Mouse (Mus musculus) megakaryocyte, embryonic 14.5 days (primary cell): ENCODE data around the gene Slc17a4. TPM values are rescaled to one million over a fixed set of nuclear protein-coding genes. Genes with fewer than 3 reads are reported as not detected.

Experiments used
- H3K27me3 ChIP-seq: replicated peaks from 2 replicates; pipeline ENCODE3; 2012; ENCODE audit warnings: inconsistent platforms
- H3K36me3 ChIP-seq: replicated peaks from 2 replicates; pipeline ENCODE3; 2012; ENCODE audit warnings: low read length, inconsistent platforms, mixed read lengths
- H3K4me1 ChIP-seq: 2 replicates; pipeline ENCODE4 v1.6.1; 2012; ENCODE audit warnings: inconsistent platforms
- H3K4me3 ChIP-seq: replicated peaks from 2 replicates; pipeline ENCODE3; 2012; ENCODE audit warnings: moderate library complexity, mild to moderate bottlenecking, inconsistent platforms
- H3K9me3 ChIP-seq: 2 replicates; pipeline ENCODE4 v1.6.1; 2012; ENCODE audit warnings: inconsistent platforms
- FLI1 ChIP-seq: IDR thresholded peaks from 2 replicates; pipeline ENCODE4 v1.6.1; 2012; ENCODE audit warnings: low read length, inconsistent platforms, mixed read lengths
- GATA1 ChIP-seq: IDR thresholded peaks from 3 replicates; pipeline ENCODE4 v1.6.1; 2012; ENCODE audit warnings: mixed read lengths, low read length, inconsistent platforms, borderline replicate concordance
- polyA plus RNA-seq: library from polyadenylated mRNA; stranded (reverse); fragments of >175 nt; gene quantifications from 2 replicates; pipeline ENCODE4 v1.2.3, GENCODE M21; 2012; ENCODE audit warnings: low replicate concordance; ENCODE audit not compliant: insufficient read depth

Slc17a4 gene
- polyA plus RNA-seq, 1 experiment: not detected

DNA sequence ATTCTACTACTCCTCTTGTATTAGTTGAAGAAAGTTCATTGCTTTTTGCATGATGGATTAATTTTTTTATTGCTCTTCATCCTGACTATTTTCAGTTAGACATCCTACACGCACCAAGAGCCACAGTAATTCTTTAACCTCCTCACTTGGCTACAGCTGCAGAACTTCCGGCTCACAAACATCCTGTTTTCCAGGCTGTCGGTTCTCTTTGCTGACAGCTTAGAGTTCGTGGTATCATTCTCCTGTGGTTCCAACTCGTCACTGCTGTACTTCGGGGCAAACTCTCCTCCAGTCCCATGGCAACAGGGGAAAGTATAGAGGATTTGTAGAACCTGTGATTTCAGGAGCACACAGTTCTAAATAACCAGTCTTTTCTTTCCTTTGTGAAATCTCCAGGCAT is 16.6 kb downstream of the Slc17a4 start:
- H3K36me3 ChIP-seq: no peaks in the 10 kb centered on the region
- peaks cover 21% of the 10 kb centered on the region for H3K4me1 ChIP-seq
- H3K27me3 ChIP-seq: peaks cover 2% of the 10 kb centered on the region
- H3K4me3 ChIP-seq: no peak overlapping the region
- no peak for TF ChIP-seq FLI1
- H3K9me3 ChIP-seq: no peaks in the 10 kb centered on the region

DNA sequence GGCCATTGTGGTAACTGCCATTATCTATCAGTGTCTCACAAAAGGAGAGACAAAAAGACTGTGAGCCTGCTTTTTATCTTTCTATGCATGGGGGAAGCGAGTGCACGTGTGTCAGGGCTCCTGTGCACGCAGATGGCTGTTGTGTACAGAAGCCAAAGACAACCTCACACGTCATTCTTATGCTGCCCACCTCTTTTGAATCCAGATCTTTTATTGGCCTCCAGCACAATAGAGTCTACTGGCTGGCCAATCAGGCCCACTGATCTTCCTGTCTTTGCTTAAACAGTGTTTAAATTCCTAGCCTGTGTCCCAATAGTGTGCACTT is 21.6 kb downstream of the Slc17a4 start:
- TF ChIP-seq GATA1: no peak
- no peak for TF ChIP-seq FLI1
- H3K4me3 ChIP-seq: no peak overlapping the region

DNA sequence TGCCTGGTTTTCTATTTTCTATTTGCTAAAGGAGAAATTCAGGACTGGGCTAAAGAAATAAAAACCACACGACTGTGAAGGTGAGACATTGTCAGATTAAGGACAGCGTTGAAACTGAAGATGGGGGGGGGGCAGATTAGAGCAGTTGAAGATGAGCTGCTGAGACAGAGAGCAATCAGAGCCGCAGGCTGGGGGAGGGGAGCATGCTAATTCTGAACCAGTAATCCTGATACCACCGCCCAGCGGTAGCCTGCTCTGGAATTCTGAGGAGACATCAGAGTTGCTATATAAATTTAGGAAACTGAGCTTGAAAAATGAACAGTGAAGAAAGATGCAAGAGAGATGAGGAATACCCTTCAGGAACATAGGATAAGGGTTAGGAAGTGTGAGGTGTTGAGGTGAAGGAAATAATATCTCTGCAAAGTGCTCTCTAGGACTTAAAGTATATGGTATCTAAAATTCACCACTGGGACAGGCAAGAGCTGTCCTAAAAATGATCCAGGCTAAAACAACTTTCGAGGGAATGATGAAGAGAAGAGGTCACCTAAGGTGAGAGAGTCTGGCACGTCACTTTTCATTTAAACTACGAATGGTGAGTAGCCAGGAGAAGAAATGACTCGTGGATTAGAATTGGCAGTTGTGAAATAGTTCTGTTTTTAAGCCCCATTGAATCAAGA is 22.1 kb downstream of the Slc17a4 start:
- Histone ChIP-seq H3K27me3 (no peaks in the 10 kb centered on the region), H3K4me3 (no peak overlapping the region), H3K9me3 (no peaks in the 10 kb centered on the region), H3K36me3 (no peaks in the 10 kb centered on the region), H3K4me1 (peaks cover 15% of the 10 kb centered on the region)
- no peak for TF ChIP-seq FLI1
- no peak for TF ChIP-seq GATA1

More for the DNA sequence above, 21.6 kb downstream of the Slc17a4 start:
- Histone ChIP-seq H3K36me3 (no peaks in the 10 kb centered on the region), H3K4me1 (peaks cover 20% of the 10 kb centered on the region), H3K9me3 (no peaks in the 10 kb centered on the region), H3K27me3 (no peaks in the 10 kb centered on the region)

DNA sequence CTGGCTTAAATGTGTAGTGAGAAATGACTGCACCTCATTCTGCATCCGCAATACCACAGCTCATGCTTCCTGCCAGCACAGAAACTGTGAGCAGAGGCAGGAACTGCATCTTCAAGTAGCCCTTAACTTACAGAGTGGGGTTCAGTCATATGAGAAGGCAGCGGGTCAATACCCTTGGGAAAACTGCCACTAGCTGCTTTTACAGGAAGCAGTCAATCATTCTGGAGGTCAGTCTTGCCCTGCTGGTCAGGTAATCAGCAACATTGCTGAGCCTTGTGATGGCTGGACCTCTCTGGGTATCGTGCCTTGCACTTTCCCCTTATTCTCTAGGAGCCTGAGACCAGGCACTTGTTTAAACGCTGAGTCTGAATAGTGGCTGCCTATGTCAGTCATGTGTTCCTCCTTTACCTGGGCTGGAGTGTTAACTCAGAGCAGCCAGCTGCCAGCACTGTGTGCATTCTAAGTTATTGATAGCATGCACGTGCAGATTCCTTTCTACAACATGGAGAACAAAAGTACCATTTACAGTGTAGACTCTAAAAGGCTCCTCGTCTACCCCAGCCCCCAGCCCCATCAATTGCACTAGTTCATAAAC is 25.7 kb downstream of the Slc17a4 start:
- no peaks in the 10 kb centered on the region for H3K9me3 ChIP-seq
- no peak overlapping the region for H3K4me3 ChIP-seq
- no peak for TF ChIP-seq FLI1
- TF ChIP-seq GATA1: no peak
- no peaks in the 10 kb centered on the region for H3K27me3 ChIP-seq
- no peaks in the 10 kb centered on the region for H3K36me3 ChIP-seq
- H3K4me1 ChIP-seq: peaks cover 24% of the 10 kb centered on the region

DNA sequence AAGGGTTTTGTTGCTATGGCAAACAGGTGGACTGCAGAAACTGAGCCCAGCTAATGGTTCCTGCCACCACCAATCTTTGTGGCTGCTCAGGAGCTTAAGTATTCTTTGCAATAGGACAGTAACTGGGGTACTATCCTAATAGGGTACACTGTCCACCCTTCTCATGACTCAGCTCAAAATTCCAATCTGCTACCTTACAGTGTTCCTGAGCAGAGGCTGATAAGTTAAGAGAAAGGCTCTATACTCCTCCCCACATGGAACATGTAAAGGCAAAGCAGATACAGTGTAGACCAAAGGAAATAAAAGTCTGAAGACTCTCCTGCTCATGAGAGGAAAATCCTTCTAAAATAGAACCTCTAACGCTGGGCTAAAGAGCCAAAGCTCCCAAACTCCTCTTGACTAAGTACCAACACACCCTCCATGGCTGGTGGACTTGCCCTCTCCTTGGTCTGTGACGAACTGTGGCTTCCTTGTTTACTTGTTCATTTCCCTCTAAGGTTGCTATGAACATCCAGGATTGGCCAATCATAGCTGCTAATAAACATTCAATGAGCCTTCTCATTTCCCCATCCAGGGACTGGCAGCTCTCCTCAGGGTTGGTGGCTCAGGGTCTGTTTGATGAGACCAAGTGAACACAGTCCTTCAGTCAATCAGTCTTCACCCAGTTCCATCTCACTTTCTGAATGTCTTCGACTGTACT is 27.6 kb downstream of the Slc17a4 start:
- no peaks in the 10 kb centered on the region for H3K36me3 ChIP-seq
- no peaks in the 10 kb centered on the region for H3K9me3 ChIP-seq
- H3K4me1 ChIP-seq: peaks cover 19% of the 10 kb centered on the region
- TF ChIP-seq GATA1: no peak
- TF ChIP-seq FLI1: no peak
- no peak overlapping the region for H3K4me3 ChIP-seq
- H3K27me3 ChIP-seq: no peaks in the 10 kb centered on the region

DNA sequence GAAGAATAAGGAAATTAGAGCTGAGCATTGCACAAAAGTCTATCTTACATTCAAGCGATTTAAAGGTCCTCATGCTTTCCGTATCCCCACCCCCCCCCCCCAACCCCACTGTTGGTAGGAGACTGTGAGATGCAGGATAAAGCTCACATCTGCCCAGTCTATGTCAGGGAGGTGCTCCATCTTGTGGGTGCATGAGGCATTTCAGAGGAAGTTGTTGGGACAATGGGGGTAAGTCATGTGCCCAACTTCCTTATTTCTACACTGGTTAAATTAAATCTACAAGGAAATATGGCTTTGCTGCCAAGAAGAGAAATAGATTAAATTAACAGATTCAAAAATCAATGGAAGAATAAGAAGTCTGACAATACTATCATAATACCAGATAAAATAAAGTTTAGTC is 29.3 kb downstream of the Slc17a4 start:
- H3K27me3 ChIP-seq: no peaks in the 10 kb centered on the region
- no peak overlapping the region for H3K4me3 ChIP-seq
- TF ChIP-seq FLI1 (no peak), GATA1 (no peak)
- no peaks in the 10 kb centered on the region for H3K36me3 ChIP-seq
- peaks cover 19% of the 10 kb centered on the region for H3K4me1 ChIP-seq
- no peaks in the 10 kb centered on the region for H3K9me3 ChIP-seq

DNA sequence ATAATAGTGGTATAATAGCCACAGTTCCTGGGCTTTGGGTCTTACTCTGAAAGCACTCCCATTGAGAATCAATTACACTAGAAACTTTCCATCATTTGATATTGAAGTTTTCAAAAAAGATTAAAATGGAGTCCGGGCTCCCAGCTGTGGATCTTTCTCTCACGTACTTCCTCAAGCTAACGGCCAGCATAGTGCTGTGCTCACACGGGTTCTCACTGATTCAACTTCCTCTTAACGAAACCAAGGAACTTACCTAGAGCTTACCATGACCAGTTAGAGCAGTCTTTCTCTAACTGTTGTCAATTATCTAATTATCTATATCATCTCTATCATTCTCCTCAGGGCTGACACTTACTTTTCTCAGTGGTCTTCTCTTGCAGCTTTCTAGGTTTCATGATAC is 35.2 kb downstream of the Slc17a4 start:
- peaks cover 16% of the 10 kb centered on the region for H3K27me3 ChIP-seq
- no peak overlapping the region for H3K4me3 ChIP-seq

DNA sequence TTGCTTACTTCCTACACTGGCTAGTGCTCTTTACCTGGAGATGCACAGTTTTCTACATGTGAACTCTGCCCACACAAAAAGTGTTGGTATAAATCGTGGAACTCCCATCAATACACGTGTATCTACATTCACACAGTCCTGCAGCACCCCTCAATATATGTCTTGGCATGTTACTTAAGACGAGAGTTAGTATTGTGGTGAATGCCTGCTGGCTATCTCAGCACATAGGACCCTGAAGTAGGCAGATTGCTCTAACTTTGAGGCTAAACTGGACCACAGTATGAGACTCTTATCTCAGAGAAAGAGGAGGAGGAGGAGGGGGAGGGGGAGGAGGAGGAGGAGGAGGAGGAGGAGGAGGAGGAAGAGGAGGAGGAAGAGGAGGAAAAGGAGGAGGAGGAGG is 35.7 kb downstream of the Slc17a4 start:
- H3K4me1 ChIP-seq: no peaks in the 10 kb centered on the region; the same call in 1 of the 2 replicates
- H3K36me3 ChIP-seq: no peaks in the 10 kb centered on the region
- TF ChIP-seq GATA1 (no peak), FLI1 (no peak)
- H3K27me3 ChIP-seq: peaks cover 16% of the 10 kb centered on the region
- H3K4me3 ChIP-seq: no peak overlapping the region
- H3K9me3 ChIP-seq: no peaks in the 10 kb centered on the region

More for the DNA sequence above, 35.2 kb downstream of the Slc17a4 start:
- H3K4me1 ChIP-seq: no peaks in the 10 kb centered on the region; the same call in 1 of the 2 replicates
- H3K36me3 ChIP-seq: no peaks in the 10 kb centered on the region
- H3K9me3 ChIP-seq: no peaks in the 10 kb centered on the region
- no peak for TF ChIP-seq GATA1
- no peak for TF ChIP-seq FLI1

DNA sequence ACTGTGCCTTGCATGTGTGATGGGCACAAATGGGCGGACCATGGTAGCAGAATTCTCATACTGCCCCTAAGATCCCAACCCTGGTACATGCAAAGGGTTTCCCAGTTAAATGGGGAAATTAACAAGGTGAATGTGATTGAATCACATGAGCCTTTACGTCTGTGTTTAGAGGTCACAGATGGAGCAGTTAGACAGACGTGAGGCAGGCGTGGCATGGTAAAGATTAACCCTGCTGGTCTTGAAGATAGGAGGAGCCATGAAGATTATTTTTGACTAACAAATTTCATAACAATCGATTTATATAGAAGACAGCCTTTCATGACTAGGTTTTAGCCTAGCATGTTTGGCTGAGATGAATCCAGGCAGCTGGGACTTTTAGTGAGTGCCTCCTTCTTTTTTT is 41.7 kb downstream of the Slc17a4 start:
- Histone ChIP-seq H3K9me3 (no peaks in the 10 kb centered on the region), H3K4me3 (no peak overlapping the region), H3K4me1 (no peaks in the 10 kb centered on the region), H3K36me3 (no peaks in the 10 kb centered on the region), H3K27me3 (peaks cover 13% of the 10 kb centered on the region)
- no peak for TF ChIP-seq GATA1

DNA sequence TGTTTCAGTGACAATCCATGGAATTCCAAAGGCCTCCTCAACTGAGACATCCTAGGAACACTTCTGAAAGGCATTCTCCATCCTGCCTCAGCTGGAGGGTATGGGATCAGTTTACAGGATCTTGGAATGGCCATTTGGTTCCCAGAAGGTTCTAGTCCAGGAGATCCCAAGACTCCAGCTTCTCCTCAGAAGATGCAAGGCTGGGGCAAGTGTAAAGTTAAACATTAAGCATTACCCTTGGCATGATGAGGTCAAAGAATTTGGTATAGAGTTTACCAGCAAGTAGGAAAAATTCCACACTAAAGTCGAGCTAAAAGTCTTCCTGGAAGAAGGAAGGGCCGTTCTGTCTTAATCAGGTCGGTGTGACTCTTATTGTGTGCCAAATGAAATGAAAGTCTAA is 44.8 kb downstream of the Slc17a4 start:
- TF ChIP-seq FLI1: no peak
- TF ChIP-seq GATA1: no peak

More for the DNA sequence above, 44.8 kb downstream of the Slc17a4 start:
- Histone ChIP-seq H3K27me3 (peaks cover 17% of the 10 kb centered on the region), H3K4me3 (no peak overlapping the region), H3K9me3 (no peaks in the 10 kb centered on the region), H3K4me1 (peaks cover 2% of the 10 kb centered on the region; the same call in 1 of the 2 replicates), H3K36me3 (no peaks in the 10 kb centered on the region)
